Mouse (Mus musculus) urinary bladder, postnatal 4 days (tissue): ENCODE data around the gene Zyg11b.

Experiments
- DNase-seq, 2 experiments: peaks; one replicate each; pipeline ENCODE4 v3.0.0; 2021 to 2022; ENCODE audit warnings: low spot score in 2 of 2

Gene Zyg11b

DNA sequence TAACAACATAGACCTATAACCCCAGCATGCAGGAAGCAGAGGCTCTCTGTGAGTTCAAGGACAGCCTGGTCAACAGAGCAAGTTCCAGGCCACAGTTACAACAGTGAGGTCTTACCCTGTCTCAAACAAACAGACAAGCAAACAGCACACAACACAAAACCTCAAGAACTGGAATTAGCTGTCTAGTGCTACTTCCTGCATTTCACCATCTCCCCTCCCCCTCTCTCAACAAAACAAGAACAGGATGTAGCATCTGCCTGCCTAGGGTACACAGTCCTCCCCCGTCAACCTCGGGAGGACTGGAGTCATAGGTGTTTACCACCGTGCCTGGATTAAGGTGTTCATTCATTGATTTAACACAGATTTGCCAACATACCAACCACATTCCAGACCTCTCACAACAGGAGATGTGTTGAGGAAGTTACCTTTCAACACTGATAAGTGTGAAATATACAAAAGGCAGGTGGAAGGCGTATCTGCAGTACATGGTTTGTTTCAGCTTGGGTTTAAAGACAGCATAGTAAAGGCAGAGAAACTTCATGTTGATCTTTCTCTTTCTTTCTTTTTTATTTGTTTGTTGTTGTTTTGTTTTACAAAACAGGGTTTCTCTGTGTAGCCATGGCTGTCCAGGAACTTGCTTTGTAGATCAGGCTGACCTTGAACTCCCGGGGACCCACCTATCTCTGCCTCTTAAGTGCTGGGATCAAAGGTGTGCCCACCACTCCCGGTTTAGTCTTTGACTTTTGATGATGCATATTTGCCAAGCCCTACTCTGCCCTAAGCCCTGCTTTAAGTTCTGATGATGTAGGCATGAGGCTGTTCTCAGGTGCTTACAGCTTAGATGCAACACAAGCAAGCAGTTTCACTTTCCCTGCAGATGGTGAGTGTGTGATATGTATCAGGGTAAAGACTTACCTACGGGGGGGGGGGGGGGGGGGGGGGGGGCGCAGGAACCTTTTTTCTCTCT is 18.0 kb upstream of the Zyg11b start:
- DNase-seq, result no peak

- DNase-seq, result no peak
Observed at GRCm38 (mm10) chr4:108317656-108318605, 17.0 kb upstream of the Zyg11b start.

DNA sequence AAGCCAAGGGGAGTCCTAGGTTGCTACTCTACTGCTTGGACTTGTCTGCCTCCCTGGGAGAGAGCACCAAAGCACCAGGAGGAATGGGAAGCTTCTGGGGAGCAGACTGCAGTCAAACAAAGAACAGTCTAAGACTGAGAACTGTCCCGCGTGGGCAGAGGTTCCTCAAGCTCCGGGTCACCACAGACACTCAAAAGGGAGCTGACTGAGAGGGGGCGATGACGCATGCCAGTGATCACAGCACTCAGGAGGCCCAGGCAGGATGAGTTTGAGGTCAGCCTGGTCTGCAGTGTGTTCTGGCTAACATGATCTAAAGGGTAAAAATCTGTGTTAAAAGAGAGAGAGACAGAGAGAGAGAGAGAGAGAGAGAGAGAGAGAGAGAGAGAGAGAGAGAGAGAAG is 13.1 kb upstream of the Zyg11b start:
- DNase-seq, result no peak

DNA sequence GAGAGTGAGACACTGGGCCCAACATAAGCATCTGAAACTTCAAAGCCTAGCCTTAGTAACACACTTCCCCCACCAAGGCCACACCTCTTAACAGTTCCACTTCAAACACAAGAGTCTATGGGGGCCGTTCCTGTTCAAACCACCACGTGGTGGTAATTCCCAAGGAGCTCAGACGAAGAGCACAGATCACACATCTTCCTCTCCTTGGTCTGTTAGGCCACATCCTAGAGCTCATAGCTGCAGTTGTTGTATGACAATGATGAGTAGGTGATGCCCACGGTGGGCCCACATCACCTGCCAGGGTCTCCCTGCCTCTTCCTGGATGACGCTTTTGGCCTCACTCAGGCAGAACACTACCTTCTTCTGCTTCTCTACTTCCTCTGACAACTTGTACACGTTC is 9.8 kb upstream of the Zyg11b start:
- no peak for DNase-seq

DNA sequence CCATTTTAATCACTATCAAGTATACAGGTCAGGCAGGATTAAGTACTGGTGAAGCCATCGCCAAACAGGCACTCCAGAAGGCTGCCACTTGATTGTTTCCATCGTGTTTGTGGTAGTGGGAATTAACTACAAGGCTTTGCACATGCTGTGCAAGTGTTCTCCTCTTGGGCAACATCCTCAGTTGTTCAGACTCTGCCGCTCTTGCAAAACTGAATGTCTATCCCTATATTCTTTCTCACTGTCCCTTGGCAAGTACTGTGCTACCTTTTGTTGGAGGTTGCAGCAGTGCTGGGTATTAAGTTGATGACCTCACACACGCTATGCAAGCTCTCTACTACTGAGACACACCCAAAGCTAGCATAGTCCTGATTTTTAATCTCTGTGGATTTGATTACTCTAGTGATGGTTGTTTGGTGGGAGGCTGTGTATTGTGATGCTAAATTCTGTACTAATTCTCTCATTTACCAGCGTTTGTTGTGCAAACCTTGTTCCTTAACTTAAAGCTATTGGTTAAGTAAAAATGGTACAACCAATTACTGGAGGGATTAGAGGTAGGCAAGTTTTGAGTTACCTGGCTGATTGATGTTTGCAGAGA is 1.5 kb upstream of the Zyg11b start:
- DNase-seq, result no peak

DNA sequence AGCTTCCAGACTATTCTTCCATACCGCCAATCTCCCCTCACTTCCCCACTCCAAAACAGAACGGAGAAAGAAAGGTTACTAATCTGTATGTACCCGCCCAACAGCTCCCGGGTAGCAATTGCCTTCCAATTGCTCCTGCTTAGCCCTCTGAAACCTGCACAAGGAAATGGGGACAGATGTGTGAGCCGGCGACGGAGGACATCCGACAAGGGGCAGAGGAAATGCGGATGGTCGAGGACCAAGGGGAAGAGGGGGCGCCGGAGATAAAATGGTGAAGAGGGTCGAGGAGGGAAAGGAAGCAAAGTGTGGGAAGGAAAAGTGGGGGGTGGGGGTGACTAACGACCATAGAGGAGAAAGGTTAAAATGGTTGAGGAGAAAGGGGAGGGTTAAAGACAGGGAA is 630 bp downstream of the Zyg11b start:
- DNase-seq, result no peak

GRCm38 (mm10) chr4:108276973-108277372 is 23.9 kb downstream of the Zyg11b start:
- no peak for DNase-seq

GRCm38 (mm10) chr4:108272286-108272685 is 28.6 kb downstream of the Zyg11b start:
- no peak for DNase-seq

GRCm38 (mm10) chr4:108265774-108266173 is 35.1 kb downstream of the Zyg11b start:
- DNase-seq, result no peak

DNA sequence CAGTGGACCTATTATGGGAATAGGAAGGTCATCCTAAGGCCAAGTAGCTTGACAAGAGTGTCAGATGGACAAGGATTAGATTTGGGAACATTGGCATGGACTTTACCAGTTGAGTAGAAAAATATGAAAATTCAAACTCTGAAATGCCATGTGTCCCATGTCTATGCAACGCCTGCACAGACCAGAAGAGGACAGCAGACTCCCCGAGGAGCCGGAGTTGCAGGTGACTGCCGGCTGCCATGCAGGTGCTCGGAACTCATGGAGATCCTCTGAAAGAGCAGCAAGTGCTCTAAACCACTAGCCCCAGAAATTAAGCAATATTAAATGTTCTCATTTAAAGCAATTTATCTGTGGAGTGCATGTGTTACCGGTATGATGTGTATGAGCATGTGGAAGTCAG is 47.6 kb downstream of the Zyg11b start:
- DNase-seq, result no peak

DNA sequence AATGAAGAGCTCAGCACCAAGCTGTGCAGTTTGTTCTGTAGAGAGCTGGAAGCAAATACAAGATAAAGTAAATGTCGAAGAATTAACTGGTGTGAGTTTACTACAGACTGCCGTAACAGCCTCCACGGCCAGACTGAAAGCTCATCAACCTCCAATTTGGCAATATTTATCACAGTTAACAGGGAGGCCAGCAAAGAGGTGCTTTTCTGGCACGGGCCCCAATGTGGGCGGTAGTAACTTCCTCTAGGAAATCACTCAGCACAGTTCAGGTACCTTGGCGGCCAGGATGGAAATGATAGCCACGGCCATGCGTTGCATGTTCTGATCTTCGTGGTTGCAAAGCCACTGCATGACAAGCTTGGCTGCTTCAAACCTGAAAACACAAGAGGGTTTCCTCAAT is 50.4 kb downstream of the Zyg11b start:
- DNase-seq, result no peak

GRCm38 (mm10) chr4:108249314-108249713 is 51.6 kb downstream of the Zyg11b start:
- no peak for DNase-seq

DNA sequence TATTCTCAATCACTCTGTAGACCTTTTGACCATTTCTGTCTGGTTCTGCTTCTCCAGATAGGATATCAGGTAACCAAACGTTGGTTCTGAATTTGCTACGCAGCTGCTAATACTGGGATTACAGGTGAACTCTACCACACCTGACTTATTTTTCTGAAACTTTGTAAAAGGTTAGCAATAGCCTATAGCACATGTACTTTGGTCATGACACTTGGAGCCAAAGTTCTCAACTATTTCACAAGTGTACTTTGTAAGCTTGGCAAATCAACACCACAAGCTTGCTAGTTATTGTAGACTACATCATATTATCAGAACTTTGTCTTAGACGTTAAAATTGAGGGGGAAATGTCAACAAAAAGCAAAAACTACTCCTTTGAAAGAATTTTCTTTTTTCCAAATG is 67.2 kb downstream of the Zyg11b start:
- no peak for DNase-seq

GRCm38 (mm10) chr4:108225341-108225872 is 75.5 kb downstream of the Zyg11b start:
- DNase-seq, result no peak

- no peak for DNase-seq
Observed at GRCm38 (mm10) chr4:108222507-108222906, 78.4 kb downstream of the Zyg11b start.

DNA sequence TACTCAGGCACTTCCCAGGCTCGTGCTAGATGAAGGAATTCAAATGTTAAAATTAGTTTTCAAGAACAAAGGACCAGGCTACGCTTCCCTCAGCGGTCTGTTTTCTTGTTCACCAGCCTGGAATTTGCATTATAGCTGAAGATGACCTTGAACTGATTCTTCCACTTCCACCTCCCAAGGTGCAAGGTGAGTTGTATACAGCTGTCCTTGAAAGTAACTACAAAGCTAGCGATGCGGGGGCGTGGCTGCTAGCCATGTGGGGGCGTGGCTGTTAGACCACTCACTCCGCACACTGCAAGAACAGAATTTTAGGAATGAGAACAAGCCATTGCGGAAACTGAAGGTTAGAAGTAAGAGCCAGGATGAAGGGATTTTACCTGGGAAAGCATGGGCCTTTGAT is 81.9 kb downstream of the Zyg11b start:
- DNase-seq, result no peak

DNA sequence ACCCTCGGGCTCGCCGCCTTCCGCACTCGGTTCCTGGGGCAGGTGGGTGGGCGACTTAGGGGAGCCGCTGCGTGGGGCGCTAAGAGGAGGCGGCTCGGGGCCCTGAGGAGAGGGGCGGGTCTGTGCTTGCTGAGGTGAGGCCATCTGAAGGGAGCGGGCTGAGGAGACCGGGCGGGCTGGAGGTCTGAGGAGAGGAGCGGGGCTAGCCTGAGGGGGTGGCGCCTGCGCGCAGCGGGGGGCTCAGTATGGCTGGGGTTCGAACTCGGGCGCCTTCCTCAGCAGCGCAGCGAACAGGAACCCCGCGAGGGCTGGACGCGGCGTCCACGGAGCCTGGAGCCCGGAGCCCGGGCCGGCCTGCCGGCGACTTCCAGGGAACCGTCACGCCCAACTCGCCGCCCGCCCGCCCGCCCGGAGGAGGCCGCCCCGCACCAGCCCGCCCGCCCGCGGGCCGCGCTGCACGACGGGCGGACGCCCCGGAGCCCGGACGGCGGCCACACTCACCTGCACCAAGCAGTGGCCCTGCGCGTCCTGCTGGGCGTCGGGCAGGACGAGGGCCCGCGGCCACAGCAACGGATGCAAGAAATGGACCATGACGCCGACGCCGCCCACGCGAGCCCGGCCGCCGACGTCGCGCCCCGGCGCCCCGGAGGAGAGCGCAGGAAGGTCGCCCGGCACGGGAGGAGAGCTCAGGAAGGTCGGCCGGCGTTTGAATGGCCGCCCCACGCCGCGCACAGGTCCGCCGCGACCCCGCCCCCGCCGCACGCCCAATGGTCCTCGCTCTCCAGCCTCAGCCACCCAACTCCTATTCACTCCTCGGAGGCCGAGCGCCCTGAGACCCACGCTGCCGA is 83.3 kb downstream of the Zyg11b start, which contains the start of gene Zyg11a:
TSS of gene Zyg11a (minus strand) at position 717 of the 848 bp plus-strand sequence.
- no peak for DNase-seq

DNA sequence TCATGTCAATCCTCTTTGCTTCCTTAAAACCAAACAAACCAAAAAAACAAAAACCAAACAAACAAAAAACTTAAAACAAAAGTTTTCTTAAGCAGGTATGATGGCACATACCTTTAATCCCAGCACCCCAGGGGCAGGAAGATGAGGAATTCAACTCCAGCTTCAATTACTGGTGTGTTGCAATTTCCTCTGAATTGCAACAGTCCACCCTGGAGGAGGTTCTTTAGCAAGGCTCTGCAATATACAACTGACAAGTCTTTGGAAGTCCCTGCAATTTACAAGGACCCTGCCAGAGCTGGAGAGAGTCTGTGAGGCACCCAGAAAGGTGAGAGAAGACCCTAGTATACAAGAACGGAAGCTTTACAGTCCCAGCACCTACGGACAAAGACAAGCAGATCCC is 87.9 kb downstream of the Zyg11b start:
- no peak for DNase-seq

- no peak for DNase-seq
Observed at GRCm38 (mm10) chr4:108204629-108205028, 96.3 kb downstream of the Zyg11b start.

DNA sequence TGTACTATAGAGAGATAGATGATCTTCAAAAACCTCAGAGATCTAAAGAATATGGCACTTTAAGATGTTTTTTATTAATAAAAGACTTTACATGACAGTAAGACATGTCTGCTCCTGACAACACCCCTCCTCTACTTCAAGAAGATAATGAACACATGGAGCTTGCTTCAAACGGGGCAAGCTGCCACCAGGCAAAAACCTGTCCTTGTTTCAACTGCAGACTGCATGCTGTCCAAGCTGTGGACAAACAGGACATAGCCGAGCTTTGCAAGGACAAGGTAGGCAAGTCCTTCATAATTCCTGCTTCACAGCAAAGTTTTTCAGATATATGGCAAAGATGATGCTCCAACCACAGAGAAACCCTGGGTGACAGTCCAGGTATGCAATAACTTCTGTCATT is 101.7 kb downstream of the Zyg11b start:
- DNase-seq, result no peak
